Mouse (Mus musculus) brain, embryonic 14.5 days (tissue): ENCODE data around the gene Katnb1.

ENCODE experiments used
- CTCF ChIP-seq: fragments of 200-500 bp; IDR thresholded peaks from 2 replicates; pipeline ENCODE4 v1.5.1; 2012; ENCODE audit warnings: inconsistent platforms, mild to moderate bottlenecking, moderate library complexity, borderline replicate concordance; ENCODE audit not compliant: insufficient read depth, insufficient read length; ENCODE audit errors: extremely low read depth
- POLR2A ChIP-seq: fragments of 200-500 bp; IDR thresholded peaks from 2 replicates; pipeline ENCODE4 v1.6.1; 2012; ENCODE audit warnings: mild to moderate bottlenecking, inconsistent platforms, borderline replicate concordance; ENCODE audit not compliant: poor library complexity, insufficient read depth, insufficient read length, severe bottlenecking; ENCODE audit errors: extremely low read depth

DNA sequence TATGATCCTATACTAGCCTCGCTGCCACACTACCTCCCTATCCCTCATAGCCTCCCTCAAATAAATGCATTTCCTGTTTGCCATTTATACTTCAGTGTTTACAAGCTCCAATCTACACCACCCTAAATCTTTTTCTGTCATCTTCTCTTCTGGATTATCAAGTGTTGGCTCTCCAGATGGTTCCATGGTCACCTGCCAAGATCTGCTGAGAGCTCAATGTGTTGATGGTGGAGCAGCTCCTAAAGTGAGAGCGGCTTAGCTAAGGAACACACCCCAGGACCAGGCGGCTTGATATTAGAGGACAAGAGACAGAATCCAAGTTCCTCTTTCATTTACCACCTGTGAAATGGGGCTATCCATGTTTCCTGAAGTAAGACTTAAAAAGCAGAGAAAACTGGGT is 2.9 kb upstream of the Katnb1 start:
- TF ChIP-seq POLR2A (no peak), CTCF (no peak)
